Mouse (Mus musculus): Measurements from ENCODE around the gene Ccdc34.

- no peak for TF ChIP-seq CTCF (conservative IDR thresholded peaks at IDR 0.05; ENCODE audit: low read length)
- TF ChIP-seq POU5F1 (IDR thresholded peaks at IDR 0.05; ENCODE audit: borderline replicate concordance, low read length): no peak
Measured at GRCm38 (mm10) chr2:109974807-109975206, 42.8 kb upstream of the Ccdc34 start.

All from E14TG2a.4 (cell line).